Mouse (Mus musculus): ENCODE results near the gene Gper1.

Gper1 gene

DNA sequence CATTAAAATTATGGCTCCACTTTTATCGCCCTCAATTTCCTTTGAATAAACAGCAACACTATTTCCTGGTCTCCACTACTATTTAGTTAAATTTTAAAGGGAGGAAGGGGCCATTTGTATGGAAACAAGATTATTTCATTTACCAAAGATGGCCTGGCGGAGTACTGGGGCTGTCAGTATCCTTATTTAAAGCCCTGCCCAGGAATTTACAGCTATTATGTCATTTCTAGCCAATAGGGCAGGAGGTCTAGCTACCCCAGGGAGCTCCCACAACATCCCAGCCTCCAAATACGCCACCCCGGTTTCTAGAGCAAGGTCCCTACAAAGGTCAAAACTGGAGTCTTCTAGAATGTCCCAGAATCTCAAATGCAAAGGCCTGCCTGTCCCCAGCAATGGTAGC is 9.4 kb upstream of the Gper1 start:
- no peak for DNase-seq

GRCm38 (mm10) chr5:139415001-139415400 is 8.0 kb upstream of the Gper1 start:
- no peak for DNase-seq

DNA sequence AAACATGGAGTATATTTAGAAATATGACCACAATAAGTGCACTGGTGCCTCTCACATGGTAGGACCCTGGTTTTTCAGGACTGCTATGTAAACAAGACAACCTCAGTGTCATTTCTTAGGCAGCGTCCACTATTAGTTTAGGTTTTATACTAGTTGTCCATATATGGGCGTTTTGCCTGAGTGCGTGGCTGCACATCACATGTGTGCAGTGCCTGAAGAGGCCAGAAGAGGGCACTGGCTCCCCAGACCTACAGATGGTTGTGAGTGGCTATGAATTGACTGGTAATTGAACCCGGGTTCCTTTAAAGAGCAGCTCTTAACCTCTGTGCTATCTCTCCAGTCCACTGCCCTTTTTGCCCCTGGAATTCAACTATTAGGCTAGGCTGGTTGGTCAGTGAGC is 6.0 kb upstream of the Gper1 start:
- DNase-seq, result no peak

DNA sequence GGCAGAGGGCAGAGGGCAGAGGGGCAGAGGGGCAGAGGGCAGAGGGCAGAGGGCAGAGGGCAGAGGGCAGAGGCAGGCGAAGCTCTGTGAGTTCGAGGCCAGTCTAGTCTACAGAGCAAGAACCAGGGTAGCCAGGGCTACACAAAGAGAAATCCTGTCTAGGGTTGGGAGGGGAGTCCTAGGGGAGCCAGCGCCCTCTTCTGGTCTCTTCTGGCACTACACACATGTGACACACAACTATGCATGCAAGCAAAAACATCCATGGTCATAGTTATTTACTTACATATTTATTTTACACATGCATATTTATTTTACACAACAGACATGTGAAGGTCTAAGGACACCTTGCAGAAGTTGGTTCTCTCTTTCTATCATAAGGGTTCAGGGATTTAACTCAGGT is 5.5 kb upstream of the Gper1 start:
- no peak for DNase-seq

GRCm38 (mm10) chr5:139418110-139418509 is 4.8 kb upstream of the Gper1 start:
- no peak for DNase-seq

DNA sequence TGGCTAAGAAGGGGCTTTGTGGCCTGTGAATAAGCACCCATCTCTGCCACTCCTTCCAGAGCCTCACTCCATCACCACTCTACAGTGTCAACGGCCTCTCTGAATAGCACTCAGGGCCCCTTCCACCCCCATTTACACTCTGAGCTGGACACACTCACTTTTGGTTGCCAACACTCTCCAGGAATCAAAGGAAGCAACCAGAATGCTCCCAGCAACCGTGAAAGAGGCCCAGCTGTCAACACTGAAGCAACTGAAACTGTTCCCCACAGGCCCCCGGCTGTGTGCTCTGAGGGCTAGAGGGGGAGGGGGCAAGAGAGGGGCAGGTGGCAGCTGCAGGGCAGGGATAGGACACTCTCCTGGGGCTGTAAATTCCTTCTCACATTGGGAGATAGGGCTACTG is 4.3 kb upstream of the Gper1 start:
- DNase-seq, result no peak

GRCm38 (mm10) chr5:139425198-139425597 is 2.2 kb downstream of the Gper1 start:
- no peak for DNase-seq

DNA sequence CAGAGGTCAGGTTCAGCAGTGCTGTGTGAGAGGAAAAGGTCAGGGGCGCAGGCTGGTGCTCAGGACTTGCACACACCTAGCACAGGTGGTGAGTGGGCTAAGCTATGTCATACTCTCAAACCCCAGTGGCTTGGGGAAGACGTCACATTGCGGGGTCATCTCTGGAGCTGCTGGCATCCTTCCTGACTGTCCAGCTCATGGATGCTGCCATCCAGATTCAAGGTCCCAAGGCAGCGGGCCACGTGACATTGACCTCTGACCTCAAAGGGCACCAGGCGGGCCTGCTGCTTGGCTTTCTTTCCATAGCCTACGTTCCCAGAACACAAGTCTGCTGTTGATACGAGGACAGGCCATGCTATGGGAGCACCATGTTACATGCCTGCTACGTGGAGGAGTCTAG is 4.0 kb downstream of the Gper1 start:
- DNase-seq, result no peak

- DNase-seq, result no peak
These were observed 5.0 kb downstream of the Gper1 start for GRCm38 (mm10) chr5:139427989-139428388.

DNA sequence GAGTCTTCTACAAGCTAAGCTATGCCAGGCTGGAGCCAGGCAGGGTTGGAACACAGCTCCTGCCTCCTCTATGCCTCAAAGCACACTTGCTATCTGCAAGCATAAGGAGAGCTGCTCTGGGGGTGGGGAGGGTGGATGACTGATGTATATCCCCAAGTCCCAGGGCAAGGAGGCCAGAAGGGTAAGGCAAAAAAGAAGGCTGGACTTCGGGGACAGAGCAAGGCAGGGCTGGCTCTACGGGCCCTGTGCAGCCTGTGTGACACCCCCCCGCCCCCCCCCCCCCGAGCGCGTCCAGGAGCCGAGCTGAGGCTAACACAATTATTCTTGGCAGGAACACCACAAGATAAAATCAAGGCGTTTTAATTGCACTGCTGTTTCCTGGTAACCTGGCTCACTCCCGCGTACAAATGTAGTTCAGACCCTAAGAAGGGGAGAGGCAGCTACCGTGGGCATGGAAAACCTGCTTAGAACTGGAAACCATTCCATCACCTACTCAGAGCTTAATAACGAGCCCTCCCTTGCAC is 6.9 kb downstream of the Gper1 start:
- DNase-seq, result peak; percentile 36

- DNase-seq, result no peak
These were observed 9.4 kb downstream of the Gper1 start for GRCm38 (mm10) chr5:139432333-139432732.

DNA sequence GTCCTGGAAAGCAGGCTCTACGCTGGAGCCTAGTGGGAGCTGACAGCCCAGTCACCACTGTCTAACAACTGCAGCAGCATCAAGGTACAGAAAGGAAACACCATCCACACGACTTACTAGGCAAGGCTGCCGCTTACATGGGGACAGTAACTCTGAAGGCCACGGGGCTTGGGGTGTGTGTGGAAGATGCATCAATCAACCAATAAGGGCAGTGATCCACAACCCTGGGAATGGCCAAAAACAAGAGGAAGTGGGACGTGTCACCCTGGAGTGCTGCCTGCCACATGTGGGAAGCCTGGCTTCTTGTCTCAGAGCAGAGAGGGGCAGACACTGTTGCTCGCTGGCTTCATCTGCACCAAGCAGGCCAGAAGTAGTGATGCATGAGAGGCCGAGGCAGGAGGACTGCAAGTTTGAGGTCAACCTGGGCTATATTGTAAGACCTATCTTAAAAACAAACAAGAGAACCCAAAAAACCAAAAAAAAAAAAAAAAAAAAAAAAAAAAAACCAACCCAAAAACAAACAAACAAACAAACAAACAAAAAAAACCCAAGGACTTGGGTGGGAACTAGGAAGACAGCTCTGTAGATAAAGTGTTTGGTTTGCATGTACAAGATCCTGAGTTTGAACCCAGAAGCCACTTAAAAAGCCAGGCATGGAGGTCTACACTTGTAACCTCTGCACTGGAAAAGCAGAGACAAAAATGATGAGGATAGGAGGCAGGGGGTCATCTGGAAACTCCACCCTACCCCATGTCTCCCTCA is 10.0 kb downstream of the Gper1 start:
- no peak for DNase-seq

DNA sequence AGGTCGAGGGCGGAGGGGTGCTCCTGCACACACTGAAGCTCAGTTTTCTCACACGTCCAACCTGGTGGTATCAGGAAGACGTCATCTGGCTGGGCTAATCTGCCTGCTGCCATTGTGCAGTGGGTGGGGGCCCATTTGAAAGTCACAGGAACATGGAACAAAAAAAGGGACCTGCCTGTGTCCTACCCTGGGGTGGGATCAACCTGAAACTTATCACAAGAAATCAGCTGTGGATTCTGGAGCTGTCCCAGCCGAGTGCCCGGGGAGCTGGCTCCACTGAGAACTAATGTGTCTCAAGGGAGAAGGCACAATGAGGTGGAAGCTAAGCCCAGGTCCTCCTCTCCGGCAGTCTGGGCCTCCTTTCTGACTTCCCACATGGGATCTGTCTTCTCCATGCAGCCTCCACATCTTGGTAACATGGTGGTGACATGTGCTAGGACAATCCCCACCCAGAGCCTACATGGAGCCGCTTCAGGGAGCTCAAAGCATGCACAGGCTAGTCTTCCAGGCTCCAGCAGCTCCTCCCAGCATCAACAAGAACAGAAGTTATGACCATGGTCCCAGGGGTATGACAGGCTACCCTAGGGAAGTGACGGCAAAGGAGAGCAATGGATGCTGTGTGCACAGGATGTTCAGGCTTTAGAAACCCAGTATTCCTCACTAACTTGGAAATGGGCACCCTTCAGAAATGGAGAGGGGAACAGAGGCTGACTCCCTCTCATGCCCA is 11.1 kb downstream of the Gper1 start:
- DNase-seq, result no peak

- DNase-seq, result no peak
These were observed 12.0 kb downstream of the Gper1 start for GRCm38 (mm10) chr5:139434940-139435339.

- no peak for DNase-seq
These were observed 14.8 kb downstream of the Gper1 start for GRCm38 (mm10) chr5:139437769-139438168.

DNA sequence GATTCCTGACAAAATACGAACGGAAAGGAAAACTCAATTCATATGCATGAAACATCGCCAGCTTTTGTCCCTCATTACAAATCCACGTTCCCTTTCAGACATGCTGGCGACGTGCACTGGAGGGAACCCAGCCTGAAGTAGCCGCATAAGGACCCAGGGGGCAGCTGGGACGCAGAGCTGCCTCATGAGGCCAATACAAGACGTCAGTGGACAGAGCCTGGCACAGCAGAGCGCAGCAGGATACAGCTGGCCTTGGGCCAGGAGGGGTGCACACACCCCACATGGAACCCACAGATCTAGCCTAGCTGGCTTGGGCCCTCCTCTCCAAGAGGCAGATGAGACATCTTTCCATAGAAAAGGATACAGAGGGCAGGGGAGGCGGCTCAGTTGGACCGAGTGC is 15.5 kb downstream of the Gper1 start:
- DNase-seq, result no peak

DNA sequence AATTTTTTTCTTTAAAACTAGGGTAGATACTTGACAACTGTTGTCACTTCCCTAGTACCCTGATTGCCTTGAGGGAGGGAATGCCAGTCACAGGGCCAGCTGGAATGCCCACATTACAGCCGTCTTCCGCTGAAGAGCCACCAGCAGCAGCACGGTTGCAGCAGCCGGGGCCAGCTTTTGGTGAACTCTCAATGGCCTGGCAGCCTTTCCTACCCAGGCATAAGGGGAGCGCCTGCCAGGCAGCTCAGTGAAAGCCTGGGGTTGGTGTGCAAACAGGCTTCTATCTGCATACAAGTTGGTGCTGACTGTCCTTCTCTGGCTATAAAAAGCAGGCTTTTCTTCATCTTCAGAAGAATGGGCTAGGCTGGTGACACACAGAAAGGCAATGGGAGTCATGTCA is 17.5 kb downstream of the Gper1 start:
- no peak for DNase-seq

DNA sequence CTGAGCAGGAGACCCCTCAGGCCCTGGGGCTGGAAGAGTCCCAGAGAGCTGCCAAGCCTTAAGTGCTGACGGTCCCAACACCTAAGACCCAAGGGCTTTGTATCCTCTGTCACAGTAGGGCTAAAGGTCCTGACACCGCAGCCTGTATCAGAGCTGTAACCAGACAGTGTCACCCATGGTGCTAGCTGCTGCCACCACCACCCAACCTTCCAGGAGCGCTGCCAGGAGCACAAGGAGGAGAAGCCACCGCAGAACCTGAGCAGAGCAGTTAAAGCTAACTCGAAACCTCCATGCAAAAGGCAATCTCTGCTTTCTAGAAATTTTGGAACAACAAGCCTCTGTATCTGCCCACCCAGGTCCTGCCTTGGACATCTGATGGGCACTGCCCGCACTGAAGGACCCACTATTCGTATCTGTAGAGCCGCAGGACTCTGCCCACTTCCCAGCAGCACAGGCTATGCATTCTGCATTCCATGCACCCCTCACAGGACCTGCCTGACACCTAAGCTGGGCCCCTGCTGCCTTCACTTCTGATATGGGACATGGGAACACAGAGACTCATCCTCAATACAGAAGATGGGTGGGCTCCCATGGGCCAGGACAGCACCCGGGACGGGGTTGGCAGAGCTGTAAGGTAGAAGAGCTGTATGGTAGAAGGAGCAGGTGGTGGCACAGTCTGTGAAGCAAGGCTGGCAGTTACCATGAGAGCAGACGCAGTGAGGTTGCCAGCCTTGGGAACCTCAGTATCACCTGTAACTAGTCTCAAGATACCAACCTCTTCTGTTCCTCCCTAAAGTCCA is 18.2 kb downstream of the Gper1 start:
- no peak for DNase-seq

DNA sequence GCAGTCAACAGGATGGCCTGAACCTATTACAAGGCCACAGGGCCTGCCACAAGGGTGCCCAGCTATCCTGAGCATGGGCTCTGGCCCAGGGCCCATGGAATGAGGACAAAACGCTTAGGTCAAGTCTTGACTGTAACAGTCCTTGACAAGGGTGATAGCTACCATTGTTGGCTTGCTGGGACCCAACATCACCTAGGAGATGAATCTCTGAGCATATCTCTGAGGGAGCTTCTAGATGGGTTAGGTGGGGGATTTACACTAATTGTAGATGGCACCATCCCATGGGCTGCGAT is 18.7 kb downstream of the Gper1 start:
- DNase-seq, result no peak

GRCm38 (mm10) chr5:139442428-139442827 is 19.5 kb downstream of the Gper1 start:
- DNase-seq, result no peak

DNA sequence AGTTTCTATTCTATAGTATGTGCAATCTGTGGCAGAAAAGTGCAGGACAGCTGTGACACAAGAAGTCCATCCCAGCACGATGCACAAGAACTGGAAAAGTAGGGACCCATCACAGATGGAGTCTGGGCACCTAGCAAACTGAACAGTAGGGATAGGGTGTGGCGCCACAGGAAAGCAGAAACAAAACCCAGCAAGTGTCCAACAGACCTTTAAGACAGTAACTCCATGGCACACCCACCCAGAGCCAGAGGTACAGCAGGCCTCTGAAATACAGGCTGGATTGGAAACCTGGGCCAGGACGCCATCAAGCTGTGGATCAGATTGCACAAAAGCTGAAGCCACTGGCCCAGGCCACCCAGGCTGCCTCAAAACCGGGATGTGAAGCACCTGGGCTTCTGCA is 20.0 kb downstream of the Gper1 start:
- DNase-seq, result no peak

GRCm38 (mm10) chr5:139445258-139445657 is 22.3 kb downstream of the Gper1 start:
- DNase-seq, result no peak

DNA sequence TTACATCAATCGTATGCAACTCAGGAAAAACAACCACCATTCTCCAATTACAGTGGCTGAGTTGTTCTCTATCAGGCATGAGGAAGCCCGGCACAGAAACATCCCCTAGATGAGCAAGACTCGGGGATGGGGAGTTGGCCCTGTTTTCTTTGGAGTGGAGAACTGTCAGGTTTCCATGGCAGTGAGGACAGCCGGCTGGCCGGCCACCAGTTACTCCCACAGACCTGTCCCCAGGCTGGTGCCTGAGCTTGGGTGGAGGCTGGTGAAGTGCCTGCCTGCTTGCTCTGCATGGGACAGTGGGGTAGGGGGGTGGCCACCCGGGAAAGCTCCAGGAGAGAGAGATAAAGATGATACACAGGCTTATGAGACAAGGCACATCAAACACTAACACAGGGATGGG is 25.1 kb downstream of the Gper1 start:
- no peak for DNase-seq

All from kidney, adult 18-20 months (tissue).